Mouse (Mus musculus) layer of hippocampus, adult 18-20 months (tissue): ENCODE data around the gene Fam171a2. TPM values are rescaled to one million over a fixed set of nuclear protein-coding genes. Genes with fewer than 3 reads are reported as not detected.

Experiments
- DNase-seq, 2 experiments: peaks; one replicate each; pipeline ENCODE4 v3.0.0; 2022; ENCODE audit warnings: low spot score in 2 of 2
- long read RNA-seq: library from polyadenylated mRNA; stranded (forward); transcript quantifications from one replicate; pipeline ENCODE4 v2.0.0, GENCODE M21; 2021
- total RNA-seq, 2 experiments: library from RNA; stranded (reverse); gene quantifications; 2 replicates each; pipeline ENCODE4 v1.2.3; 2021

Gene Fam171a2
- 100 to 1,000 TPM; 106 to 111 TPM for total RNA-seq
- long read RNA-seq, transcript Fam171a2-201 (8 exons, 3,118 nt): major isoform, 16 of 45 reads
- long read RNA-seq, partial matches to known transcripts: 3 of 45 reads
- long read RNA-seq, other reads (novel, unspliced or antisense): 26 of 45 reads

DNA sequence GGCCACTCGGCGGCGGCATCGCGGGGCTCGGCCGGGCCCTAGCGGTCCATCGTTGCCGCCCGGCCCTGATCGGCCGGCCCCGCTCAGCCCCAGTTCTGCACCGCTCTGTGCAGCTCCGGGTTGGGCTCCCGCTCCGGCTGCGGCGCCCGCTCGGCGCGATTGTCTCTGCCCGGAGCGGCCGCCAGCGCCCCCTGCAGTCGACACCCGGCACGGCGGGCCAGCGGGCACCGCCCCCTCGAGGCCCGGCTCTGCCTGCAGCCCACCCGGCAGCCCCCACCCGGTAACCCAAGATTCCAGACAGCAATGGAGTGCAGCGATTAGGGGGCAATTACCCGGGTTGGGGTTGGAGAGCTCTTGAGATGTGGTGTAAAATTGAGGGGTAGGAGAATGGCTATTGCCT is at the start of gene Fam171a2:
Fam171a2 (minus strand) TSS at position 186 of the 400 bp plus-strand sequence.
- peak; percentile 69 to 82 for DNase-seq

DNA sequence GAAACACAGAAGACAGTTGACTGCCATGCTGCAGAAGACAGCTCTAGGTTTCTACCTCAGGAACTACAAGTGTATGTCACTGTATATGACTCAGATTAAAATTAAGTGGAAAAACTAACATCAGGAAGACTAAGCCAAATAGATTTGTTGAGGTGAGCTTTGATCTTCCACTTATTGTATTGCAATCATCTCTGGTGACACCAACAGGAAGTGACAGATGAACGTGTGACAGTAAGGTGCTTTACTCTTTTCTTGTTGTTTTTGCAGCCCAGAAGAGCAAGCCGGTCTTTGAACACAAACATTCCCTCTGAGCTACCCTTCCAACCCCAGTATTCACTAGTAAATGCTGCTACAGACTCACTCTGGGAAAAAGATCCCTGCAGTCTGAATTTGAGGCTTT is 49.2 kb upstream of the Fam171a2 start:
- no peak for DNase-seq

DNA sequence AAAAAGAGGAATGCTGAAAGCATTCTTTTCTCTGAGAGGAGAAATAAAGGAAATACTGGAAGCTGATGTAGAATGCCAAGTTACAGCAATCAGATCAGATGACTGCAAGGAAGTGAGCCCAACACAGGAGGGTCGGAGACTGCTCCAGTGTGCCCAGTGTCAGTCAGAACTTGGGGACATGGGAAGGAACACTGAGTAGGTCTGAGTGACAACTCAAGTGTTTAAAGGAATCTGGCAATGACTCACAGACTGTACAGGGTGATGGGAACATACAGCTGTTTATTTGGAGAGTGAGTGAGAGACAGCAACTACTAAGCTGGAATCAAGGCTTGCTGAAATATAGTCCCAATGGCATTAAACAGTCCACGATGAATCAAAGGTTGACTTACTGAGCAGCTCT is 48.7 kb upstream of the Fam171a2 start:
- no peak for DNase-seq

DNA sequence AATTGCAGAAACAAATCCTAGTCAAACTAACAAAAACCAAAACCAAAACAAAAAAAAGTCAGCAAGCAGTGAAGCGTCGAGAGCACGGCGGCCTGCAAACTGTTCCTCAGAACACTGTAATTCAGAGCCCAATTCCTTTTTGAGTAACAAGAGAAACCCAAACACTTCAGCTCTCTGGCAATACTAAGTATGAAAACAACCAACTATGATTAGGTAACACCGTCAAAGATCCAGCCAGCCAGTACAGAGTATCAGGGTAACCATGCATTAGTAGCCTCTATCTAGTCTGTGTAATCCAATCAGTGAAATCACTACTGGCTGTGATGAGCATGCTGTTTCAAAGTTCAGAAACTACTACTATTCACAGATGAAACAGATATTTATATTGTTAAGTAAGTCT is 48.3 kb upstream of the Fam171a2 start:
- no peak for DNase-seq

DNA sequence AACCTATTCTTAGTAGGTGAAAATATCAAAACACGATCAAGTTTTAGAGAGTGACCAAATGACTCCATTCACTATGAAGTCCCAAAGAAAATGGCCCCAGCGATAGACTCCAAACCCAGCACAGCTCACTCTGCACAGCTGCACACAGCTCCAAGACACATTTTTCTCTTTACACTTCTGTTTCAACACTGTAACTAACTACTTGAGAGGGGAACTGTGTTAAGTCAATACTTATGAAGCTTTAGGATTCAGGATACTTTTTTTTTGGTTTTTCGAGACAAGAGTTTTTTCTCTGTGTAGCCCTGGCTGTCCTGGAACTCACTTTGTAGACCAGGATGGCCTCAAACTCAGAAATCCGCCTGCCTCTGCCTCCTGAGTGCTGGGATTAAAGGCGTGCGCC is 47.6 kb upstream of the Fam171a2 start:
- DNase-seq: no peak

DNA sequence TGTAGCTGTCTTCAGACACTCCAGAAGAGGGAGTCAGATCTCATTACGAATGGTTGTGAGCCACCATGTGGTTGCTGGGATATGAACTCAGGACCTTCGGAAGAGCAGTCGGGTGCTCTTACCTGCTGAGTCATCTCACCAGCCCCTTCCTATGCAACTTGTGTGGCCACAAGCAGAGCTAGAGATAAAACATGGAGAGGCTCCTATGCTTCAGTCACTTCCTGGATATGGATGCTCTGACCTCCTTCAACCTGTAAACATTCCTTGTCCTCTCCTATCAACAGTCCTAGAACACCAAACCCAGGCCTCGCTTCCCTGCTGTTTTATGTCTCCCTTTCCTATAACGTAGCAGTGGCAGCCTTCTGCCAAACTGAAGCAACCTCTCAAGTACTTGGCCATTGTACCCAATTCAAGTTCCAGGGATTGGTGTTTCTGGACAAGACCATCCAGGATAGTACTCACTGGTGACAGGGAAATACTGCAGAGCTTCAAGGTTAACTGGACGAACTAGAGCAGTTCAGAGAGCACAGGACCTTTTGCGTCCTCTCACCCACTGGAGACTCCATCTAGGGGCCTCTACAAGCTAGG is 46.7 kb upstream of the Fam171a2 start:
- DNase-seq: no peak

DNA sequence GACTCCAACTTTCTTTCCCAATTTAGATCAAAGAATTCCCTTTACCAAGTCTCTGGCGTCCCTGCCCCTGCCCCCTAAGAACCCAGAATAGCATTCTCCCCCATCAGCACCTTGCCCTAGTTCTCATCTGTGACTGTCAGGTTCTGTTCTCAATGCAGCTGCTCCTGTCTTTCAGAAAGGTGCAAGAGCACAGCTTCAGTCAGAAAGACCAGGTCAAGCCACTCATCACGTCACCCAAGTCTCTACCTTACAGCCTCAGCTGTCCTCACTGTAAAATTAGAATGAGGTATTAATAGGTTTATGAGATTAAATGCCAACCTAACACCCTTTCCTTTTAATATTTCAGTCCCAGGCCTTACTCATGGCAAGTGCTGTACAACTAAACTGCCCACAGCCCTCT is 45.8 kb upstream of the Fam171a2 start:
- DNase-seq: no peak

DNA sequence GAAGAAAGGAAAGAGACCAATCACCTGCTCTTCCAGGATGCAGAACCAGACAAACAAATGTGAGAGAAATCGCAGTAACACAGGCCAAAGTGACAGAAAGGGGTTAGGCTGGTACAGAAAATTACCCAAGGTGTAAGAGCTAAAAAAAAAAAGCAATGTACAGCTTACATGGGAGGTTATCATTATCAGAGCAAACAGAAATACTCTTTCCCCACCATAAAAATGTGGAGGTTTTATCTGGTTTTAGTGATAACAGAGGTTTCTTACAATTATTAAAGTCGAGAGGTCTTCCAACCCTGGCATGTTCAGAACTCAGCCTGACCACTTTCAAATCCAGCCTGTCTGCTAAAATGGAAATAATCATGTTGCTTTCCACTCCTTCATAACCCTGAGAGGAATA is 40.4 kb upstream of the Fam171a2 start:
- no peak for DNase-seq

DNA sequence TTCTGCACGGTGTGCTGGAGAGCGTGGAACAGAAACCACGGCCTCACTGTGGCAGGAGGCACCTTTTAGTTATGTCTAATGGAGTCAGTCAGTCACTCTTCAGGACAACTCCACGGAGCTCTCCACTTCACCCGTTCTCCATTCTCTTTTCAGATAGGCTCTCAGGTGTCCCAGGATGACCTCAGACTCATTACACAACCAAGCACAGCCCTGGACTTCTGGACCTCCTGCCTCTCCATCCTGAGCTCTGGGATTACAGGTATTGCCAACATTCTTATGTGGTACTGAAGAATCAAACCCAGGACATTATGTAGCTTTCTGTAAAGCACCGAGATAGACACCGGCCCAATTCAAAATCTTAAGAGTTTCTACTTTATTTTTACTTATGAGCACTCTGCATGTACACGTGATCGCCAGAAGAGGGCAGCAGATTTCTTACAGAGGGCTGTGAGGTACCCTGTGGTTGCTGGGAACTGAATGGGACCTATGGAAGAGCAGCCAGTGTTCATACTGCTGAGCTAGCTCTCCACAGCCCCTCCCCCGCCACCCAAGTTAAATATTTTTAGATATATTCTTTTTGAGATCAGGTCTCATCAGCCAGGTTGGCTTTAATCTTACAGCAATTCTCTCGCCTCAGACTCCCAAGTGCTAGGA is 39.4 kb upstream of the Fam171a2 start:
- DNase-seq: peak in 1 of 2 experiments; percentile 64

DNA sequence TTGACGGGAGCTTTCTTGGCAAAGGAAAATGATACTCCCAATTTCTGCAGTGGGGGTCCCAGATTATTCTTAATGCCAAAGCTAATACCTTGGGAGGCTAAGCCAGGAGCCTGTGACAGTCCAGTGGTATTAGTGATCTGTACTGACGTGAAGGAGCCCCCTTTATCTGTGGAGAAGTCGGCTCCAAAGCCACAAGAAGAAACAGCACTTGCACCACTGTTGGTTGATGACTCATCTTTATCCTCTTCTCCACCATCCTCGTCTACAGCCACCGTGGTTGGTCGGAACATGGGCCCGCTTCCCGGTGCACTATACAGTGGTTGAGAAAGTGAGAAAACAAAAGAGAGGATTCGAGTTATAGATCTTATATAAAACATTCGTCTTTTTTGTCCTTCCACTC is 34.3 kb upstream of the Fam171a2 start:
- DNase-seq: no peak

DNA sequence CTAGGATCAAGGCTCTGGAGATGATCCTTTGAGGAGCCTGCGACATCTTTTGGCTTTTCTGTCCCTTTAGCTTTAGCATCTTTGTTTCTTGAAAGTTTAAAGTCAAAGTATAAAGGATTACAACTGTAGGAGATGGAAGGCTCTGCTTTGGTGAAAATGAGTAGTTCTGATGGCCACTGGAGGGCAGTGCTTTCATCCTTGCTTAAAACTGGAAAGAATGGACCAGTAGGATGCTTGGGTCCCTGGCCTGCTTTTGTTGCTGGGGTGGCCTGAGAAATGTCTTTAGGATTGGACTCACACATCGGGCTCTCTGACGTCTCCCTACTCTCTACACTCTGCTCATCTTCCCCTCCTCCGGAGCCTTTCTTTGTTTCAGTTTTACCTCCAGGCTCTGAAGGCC is 33.4 kb upstream of the Fam171a2 start:
- no peak for DNase-seq

DNA sequence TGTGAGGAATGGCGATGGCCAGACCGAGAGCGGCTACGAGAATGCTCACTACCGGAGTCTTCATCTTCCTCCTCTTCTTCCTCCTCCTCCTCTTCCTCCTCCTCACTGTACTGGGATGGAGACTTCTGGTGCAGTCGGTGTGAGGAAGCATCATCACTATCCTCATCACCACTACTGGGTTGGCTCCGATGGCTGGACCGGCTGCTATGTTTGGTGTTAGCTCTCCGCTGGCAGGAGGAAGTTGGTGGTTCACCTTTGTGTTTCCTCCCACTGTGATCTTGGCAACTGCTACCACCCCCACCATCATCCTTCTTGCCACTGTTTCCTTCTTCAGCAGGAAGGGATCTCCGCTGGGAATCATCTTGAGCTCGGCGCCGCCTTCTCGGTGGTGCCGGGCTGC is 32.6 kb upstream of the Fam171a2 start:
- no peak for DNase-seq

DNA sequence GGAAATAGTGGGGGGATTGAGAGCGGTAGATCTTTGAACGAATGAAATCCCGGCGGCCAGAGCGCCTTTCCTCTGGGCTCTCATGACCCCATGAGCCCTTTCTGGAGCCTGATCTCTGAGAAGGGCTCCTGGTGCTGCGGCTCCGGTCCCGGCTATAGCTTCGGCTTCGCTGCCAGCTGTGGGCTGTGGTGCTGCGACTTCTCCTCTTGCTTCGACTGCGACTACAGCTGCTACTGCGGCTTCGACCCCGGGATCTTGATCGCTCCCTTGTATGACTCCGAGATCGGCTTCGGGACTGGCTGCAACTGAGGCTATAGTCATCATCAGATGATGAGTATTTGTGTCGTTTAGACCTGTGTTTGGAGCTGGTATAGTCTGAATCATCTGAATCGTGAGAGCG is 32.1 kb upstream of the Fam171a2 start:
- no peak for DNase-seq

DNA sequence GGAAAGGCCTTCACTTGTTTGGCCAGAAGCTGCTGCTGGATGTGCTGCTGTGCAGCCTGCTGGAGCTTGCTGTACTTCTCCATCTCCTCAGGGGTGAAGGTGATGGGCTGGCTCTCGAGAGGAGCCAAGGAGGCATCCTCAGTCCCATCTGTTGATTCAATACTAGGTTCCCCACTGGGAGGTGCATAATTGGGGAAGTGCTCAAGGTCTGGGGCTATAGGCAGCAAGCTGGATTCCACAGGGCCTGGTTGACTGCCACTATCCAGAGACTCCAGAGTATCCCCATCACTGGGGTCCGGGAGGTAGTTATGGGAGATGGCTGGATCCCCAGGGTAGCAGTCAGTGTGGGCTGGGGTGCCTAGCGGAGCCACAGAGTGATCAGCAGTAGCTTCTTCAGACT is 31.2 kb upstream of the Fam171a2 start:
- DNase-seq: no peak

DNA sequence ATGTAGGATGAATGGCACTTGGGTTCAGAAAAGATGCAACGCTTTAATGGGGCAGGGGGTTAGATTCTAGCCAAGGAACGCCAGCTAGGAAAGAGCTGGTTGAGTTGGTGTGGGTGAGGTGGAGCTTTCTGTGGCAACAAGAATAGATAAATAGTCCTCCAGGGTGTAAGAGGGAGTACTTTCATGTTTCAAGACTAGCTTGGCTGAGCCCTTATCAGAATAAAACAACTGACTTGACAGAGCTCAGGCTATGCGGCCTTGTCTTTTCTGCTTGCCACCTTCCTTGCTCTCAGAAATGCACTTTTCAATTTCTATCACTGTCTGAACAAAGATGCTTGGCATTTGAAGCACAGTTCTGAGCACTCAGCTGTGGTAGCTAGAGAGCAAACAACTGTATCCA is 27.5 kb upstream of the Fam171a2 start:
- no peak for DNase-seq

DNA sequence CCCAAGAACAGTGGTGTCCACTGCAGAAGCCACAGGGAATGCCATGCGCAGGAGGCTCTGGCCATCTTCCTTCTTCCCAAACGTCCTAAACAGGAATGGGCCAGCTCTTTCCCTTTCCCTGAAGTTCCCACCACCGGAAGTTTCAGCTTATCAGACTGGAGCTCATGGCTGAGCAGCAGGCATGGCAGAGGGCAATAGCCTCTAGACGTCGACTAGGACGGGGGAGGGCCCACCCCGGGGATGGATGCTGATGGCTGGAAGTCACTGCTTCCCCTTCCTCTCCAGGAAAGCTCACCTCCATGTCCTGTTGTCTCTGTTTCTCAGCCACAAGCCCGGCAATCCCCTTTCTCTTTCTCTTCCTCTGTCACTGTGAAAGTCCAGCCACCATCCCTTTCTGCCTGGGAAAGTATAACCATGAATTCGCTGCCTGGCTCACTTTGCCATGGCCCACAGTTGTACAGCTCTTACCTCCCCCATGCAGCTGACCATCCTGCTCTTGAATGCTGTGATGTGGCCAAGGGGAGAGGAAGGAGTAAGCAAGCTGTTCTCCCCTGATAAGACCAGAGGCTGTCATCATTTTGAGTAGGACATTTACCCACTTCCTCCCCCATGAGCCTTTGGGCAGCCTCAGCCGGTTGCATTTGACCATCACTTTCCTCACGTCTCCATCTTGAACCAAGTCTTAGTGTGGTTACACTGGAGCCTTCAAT is 22.3 kb upstream of the Fam171a2 start, which contains the start of gene Itga2b:
Itga2b (minus strand) TSS at position 475 of the 710 bp plus-strand sequence.
- DNase-seq: no peak

DNA sequence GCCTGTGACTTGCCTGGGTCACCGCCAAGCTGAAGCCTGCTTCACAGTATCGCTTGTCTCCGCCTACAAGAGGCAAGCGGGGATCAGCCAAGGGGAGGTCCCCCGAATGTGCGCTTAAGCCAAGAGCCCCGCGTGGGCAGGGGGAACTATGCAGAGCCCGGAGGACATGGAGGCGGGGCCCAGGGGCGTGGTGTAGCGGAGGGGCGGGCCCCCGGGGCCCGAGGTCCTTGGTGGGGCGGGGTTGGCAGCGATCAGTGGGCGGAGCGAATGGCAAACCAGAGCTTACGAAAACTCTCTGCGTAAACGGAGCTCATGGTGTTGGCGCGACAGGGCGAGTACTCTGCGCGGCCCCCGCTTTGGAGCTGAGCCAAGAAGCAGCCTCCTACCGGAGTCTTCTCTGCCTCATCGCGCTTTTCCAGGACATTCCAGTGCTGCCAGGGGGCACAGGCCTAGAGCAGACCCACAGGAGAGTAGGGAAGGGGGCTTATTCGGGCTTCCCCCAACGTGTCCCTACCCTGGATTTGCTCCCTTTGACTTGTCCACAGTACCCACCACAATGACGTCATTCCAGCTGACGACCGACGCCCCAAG is 19.7 kb upstream of the Fam171a2 start:
- peak; percentile 92 to 95 for DNase-seq

DNA sequence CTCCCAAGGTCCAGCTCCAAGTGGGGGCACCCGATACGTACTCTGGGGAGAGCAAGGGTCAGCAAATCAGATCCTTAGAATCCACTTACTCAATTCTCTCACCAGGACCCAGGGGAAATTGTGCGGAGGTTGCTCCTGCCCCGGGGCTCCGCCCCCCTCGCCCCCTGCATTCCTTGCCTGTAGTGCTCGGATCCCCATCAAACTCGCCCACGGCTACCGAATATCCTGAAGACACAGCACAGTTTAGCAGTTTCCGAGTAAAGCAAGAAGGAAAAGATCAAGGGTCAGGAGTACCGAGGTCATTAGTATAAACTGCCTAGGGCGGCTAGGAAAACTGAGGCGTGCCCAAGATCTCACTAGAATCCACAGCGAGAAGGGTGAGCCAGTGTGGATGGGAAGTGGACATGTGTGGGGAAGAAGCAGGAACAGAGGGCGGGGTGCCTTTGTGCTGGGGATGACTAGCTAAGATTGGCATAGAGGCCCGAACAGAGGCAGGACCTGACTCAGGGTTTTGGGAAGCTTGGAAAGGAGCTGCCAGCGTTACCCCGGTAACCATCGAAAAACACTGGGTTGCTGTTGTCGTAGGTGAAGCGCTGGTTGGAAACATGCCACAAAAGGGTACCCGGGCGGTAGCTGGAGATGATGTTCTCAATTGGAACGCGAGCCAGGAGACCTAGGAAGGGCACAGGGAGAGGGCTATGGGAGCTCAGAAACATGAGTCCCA is 18.4 kb upstream of the Fam171a2 start:
- peak; percentile 69 to 79 for DNase-seq

DNA sequence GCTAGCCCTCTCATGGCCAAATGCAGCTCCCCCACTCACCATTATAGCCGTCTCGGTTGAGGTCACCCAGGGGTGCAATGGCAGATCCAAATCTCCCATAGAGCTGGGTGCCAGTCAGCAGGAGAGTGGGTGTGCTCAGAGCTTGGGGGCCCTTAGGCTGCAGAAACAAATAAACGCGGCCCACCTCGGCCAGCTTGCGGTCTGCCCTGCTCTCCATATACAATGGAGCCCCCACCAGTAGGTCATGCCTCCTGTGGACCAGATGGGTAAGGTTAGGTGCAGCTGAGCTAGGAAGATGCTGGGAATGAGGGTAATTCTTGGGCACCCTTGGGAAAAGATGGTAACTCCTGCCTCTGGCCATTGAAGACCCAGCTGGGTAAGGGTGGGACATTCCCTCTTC is 17.4 kb upstream of the Fam171a2 start:
- DNase-seq: no peak

DNA sequence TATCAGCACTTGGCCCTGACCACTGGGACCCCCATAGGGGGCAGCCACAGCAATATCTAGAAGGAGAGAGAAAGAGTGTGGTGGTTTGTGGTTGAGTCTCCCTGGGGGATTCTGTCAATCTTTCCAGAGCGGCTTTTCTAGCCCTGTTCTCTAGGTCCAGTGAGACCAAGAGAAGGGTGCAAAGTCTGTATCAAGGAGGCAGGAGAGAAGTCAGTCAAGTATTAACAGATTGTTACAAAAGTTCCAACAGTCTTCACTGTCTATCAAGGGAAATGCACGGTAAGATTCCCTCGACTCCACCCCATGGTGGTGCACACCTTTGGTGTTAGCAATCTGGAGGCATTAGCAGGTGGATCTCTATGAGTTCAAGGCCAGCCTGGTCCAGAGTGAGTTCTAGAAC is 14.3 kb upstream of the Fam171a2 start:
- no peak for DNase-seq

DNA sequence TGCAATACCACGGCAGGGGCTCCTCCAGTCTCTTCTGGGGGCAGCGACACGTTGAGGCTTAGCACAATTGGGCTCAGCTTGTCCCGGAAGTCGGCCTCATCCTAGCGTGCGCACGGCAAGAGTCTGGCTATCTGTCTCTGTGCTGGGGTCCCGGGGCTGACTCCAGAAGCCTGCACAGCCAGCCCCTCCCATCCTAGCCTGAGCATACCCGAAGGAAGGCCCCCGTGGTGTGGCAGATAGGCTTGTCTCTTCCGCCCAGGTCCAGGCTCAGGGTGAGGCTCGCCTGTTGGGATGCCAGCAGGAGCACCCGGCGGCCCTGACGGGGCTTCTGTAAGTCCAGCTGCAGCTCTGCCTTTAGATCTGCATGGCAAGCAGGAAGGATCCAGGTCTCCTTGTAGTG is 13.1 kb upstream of the Fam171a2 start:
- no peak for DNase-seq
